Mouse (Mus musculus): ENCODE data around the gene Drg1.

Drg1 gene

GRCm38 (mm10) chr11:3289803-3290639 is 23.8 kb upstream of the Drg1 start:
- peak; percentile 76 for DNase-seq (ENCODE audit: low spot score)

- peak; percentile 74 for DNase-seq (ENCODE audit: low spot score)
Observed at GRCm38 (mm10) chr11:3289302-3289802, 23.1 kb upstream of the Drg1 start.

DNA sequence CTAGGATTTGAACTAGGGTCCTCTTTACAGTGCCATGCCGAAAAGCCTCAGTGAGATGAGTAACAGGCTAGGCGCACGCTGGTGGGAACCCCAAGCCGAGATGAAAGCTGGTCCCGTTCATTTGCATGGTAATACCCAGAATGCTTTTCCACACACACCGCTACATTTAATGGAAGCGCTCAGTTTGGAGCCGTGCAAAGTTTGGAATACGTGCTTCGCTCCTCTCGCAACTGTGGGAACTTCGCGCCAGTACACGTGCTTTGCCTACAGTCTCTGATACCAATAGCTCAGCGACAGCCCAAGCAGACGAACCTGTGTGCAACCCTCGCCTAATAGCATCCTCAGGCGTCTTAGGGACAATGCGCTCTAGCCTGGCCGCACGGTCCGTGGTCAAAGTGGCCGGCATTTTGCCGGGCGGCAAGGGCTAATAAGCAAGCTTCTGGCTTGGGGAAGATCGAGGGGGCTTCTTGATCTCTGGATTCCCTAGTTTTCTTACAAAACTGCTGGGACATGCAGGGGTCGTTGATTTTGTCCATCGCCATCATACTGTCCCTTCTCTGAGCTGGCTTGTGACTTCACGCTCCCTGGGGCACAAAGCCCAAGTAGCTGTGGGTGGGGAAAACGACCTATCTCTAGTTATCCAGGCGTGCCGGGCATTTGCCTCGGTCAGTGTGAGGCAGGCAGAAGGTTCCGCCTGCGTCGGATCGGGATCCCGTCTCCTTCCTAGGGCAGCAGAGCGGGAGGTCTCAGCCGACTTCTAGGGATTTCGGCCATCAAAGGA is 22.5 kb upstream of the Drg1 start, which contains the start of gene Patz1:
Patz1 (plus strand) TSS at position 354 of the 781 bp plus-strand sequence.
- peak; percentile 63 for DNase-seq (ENCODE audit: low spot score)

GRCm38 (mm10) chr11:3287921-3288320 is 21.7 kb upstream of the Drg1 start:
- no peak for DNase-seq (ENCODE audit: low spot score)

DNA sequence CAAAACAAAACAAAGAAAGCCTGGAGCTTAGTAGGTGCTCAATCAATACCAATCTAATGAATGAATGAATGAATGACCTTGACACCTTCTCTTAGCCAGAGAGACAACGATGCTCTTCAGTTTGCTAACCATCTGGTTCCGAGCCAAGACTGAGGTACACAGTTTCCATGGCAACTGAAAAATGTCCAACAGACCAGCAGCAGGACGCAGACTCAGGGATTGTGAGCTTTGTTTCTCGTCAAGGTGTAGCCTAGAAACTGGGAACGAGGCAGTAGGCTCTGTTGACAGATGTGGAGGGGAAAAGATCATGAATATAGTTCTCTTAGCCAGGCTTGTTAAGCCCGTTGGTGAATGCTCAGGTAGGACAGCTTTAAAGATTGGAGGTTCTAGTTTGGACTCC is 20.9 kb upstream of the Drg1 start:
- DNase-seq (ENCODE audit: low spot score) = no peak

DNA sequence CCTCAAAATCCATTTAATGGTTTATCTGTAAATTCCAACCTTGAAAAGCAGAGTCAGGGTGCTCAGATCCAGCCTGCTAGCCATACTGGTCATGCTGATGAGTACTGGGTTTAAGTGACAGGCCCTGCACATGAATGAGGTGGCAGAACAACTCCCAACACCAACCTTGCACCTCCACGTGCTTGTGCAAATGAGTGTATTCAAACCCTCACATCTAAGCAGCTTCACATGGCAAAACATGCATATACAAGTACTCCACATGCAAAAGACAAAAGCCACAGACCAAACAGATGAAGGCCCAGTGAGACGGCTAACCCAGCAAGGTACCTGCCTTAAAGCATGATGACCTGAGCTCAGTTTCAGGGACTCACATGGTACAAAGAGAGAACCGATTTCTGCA is 19.7 kb upstream of the Drg1 start:
- no peak for DNase-seq (ENCODE audit: low spot score)

GRCm38 (mm10) chr11:3283645-3284044 is 17.4 kb upstream of the Drg1 start:
- DNase-seq (ENCODE audit: low spot score) = no peak

GRCm38 (mm10) chr11:3282887-3283286 is 16.7 kb upstream of the Drg1 start:
- no peak for DNase-seq (ENCODE audit: low spot score)

DNA sequence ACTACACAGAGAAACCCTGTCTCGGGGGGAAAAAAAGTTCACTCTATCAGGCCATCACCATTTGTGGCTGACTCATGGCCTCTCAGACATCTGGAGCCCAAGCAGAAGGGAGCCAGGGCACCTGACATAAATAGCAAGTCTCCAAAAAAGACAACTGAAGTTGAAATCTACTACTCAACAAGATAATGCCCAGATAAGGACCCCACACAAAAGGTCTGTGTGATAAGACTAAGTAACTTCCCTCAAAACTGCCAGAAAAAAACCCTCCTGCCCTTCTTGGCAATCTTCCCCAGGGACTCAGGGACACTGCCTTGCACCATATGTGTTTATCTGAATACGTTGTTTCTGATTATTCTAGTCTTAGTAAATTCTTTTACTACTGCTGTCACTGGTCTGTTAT is 13.5 kb upstream of the Drg1 start:
- DNase-seq (ENCODE audit: low spot score) = no peak

DNA sequence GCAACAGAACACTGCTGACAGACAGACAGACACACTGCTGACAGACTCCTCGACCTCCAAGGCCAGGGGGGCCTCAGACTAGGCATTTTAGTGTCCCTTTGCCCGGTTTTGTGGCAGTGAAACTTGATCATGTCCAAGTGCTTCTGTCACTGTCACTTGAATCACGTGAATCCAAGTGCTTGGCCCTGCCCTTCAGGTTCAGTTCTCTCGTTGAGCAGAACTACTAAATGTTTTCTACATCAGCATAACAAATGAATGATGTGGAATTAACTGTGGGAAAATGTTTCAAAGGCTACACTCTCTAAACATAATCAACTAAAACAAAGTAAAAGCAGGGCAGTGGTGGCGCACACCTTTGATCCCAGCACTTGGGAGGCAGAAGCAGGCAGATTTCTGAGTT is 12.1 kb upstream of the Drg1 start:
- no peak for DNase-seq (ENCODE audit: low spot score)

- no peak for DNase-seq (ENCODE audit: low spot score)
Observed at GRCm38 (mm10) chr11:3269241-3269640, 3.0 kb upstream of the Drg1 start.

- no peak for DNase-seq (ENCODE audit: low spot score)
Observed at GRCm38 (mm10) chr11:3267133-3267532, 918 bp upstream of the Drg1 start.

GRCm38 (mm10) chr11:3265291-3266078 is 730 bp downstream of the Drg1 start:
- DNase-seq (ENCODE audit: low spot score) = peak; percentile 13

GRCm38 (mm10) chr11:3259537-3259936 is 6.7 kb downstream of the Drg1 start:
- DNase-seq (ENCODE audit: low spot score) = no peak

DNA sequence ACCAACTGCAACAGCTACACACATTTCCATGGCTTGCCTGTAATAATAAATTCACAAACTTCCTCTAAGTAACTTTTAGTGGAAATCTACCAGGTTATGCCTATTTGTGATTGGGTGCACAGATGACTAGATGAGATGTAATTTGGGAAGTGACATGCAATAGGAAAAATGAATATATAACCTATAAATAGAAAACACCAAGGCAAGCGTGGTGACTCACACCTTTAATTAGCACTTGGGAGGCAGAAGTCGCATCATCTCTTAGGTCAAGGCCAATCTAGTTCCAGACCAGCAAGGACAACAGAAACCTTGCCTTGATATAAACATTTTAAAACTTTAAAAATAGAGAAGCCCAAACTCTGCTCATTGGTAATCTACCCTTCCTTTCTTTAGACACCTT is 18.8 kb downstream of the Drg1 start:
- DNase-seq (ENCODE audit: low spot score) = no peak

DNA sequence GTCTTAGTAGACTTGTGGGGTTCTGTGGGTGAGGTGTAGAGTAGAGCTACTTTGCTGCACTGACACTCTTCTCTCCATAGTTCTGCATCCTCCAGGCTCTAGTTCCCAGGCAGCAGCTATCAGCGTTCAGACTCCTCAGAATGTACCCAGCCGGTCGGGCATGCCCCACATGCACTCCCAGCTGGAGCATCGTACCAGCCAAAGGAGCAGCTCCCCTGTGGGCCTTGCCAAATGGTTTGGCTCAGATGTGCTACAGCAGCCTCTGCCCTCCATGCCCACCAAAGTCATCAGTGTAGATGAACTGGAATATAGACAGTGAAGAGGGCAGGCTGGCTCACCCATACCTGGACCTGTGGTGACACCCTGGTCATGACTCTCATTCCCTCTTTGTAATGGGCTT is 22.4 kb downstream of the Drg1 start:
- DNase-seq (ENCODE audit: low spot score) = no peak

- no peak for DNase-seq (ENCODE audit: low spot score)
Observed at GRCm38 (mm10) chr11:3242395-3242794, 23.8 kb downstream of the Drg1 start.

- no peak for DNase-seq (ENCODE audit: low spot score)
Observed at GRCm38 (mm10) chr11:3235277-3235676, 30.9 kb downstream of the Drg1 start.

DNA sequence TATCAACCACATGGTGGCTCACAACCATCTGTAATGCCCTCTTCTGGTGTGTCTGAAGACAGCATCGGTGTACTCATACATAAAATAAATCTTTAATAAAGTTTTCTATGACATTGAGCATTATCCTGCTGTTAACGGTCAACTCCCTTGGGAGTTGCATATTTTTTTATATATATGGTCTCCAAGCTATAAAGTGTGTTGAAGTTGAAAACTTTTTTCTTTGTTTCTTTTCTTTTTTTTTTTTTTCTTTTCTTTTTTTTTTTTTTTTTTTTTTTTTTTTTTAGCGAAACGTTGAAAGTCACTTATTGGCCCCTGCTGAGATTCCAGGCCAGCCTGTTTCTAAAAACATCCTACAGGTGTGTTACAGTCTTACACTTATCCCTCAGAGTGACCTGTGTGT is 32.5 kb downstream of the Drg1 start:
- no peak for DNase-seq (ENCODE audit: low spot score)

GRCm38 (mm10) chr11:3232248-3232647 is 34.0 kb downstream of the Drg1 start:
- no peak for DNase-seq (ENCODE audit: low spot score)

- no peak for DNase-seq (ENCODE audit: low spot score)
Observed at GRCm38 (mm10) chr11:3227113-3227512, 39.1 kb downstream of the Drg1 start.

GRCm38 (mm10) chr11:3223105-3223504 is 43.1 kb downstream of the Drg1 start:
- no peak for DNase-seq (ENCODE audit: low spot score)

All from urinary bladder, postnatal 14 days (tissue).